Mouse (Mus musculus) C2C12 (cell line): ENCODE results near the gene Gm17469. TPM values are rescaled to one million over a fixed set of nuclear protein-coding genes. Genes with fewer than 3 reads are reported as not detected.
"Not testable (repeated sequence)": the region's sequence is repeated elsewhere in the genome, so short reads cannot be mapped to it uniquely, and the experiment has no call there.

Experiments used
- H3K27me3 ChIP-seq: one replicate; pipeline ENCODE4 v1.6.1; 2011; ENCODE audit not compliant: control insufficient read depth, insufficient read depth, insufficient read length
- H3K36me3 ChIP-seq: one replicate; pipeline ENCODE4 v1.6.1; 2011; ENCODE audit not compliant: control insufficient read depth, insufficient read depth
- H3K4me3 ChIP-seq: one replicate; pipeline ENCODE4 v1.5.1; 2011; ENCODE audit warnings: mild to moderate bottlenecking, control low read depth; ENCODE audit not compliant: poor library complexity, insufficient read depth, severe bottlenecking
- H3K79me2 ChIP-seq: one replicate; pipeline ENCODE4 v1.6.1; 2011; ENCODE audit not compliant: control insufficient read depth, insufficient read depth
- H3K79me3 ChIP-seq: one replicate; pipeline ENCODE4 v1.6.1; 2011; ENCODE audit warnings: low read depth, control low read depth
- H3ac ChIP-seq: one replicate; pipeline ENCODE3; 2011; ENCODE audit warnings: low read depth; ENCODE audit not compliant: control insufficient read depth, insufficient read length
- long read RNA-seq, 2 experiments: library from polyadenylated mRNA; unstranded; transcript quantifications; one replicate each; pipeline ENCODE4 v2.0.0; 2019 to 2020
- polyA plus RNA-seq: library from polyadenylated mRNA; unstranded; fragments of >200 nt; fragmentation: generic; extraction: Trizol; gene quantifications from one replicate; pipeline ENCODE4 v1.2.1, GENCODE M21; 2012; ENCODE audit warnings: missing spikeins

Gm17469 gene
- polyA plus RNA-seq = not detected
- long read RNA-seq, experiment 1 = 0 reads
- long read RNA-seq, experiment 2 = 0 reads

GRCm38 (mm10) chrX:124629593-124629992, at the start of gene Gm17469:
Gene Gm17469 (plus strand): TSS chrX:124629893.
- H3K27me3 ChIP-seq, H3K4me3 ChIP-seq, H3K36me3 ChIP-seq, H3ac ChIP-seq, H3K79me3 ChIP-seq, H3K79me2 ChIP-seq: not testable (repeated sequence)

Other genes with a start within 250 kb of the Gm17469 start
- not detected for gene Gm17584, start 129.3 kb upstream of the Gm17469 start, polyA plus RNA-seq